Mouse (Mus musculus) small intestine, adult 2 months (tissue): Measurements from ENCODE around the gene A930017K11Rik. TPM values are rescaled to one million over a fixed set of nuclear protein-coding genes. Genes with fewer than 3 reads are reported as not detected.

Experiments used
- H3K27ac ChIP-seq: fragments of 200-500 bp; 2 replicates; pipeline ENCODE4 v1.5.1; 2012; ENCODE audit warnings: low read depth, low read length, control low read depth, inconsistent platforms; ENCODE audit not compliant: insufficient read depth
- H3K27me3 ChIP-seq: fragments of 200-500 bp; 2 replicates; pipeline ENCODE4 v1.6.1; 2012; ENCODE audit warnings: mild to moderate bottlenecking, moderate library complexity, low read length, inconsistent platforms; ENCODE audit not compliant: control insufficient read depth, insufficient read depth
- H3K36me3 ChIP-seq: fragments of 200-500 bp; 2 replicates; pipeline ENCODE4 v1.6.1; 2012; ENCODE audit warnings: mild to moderate bottlenecking, low read length, control low read depth, inconsistent platforms; ENCODE audit not compliant: control insufficient read depth, insufficient read depth
- H3K4me1 ChIP-seq: fragments of 200-500 bp; 2 replicates; pipeline ENCODE4 v1.6.1; 2012; ENCODE audit warnings: low read length, inconsistent platforms, mixed read lengths; ENCODE audit not compliant: control insufficient read depth, insufficient read depth, insufficient read length
- H3K4me3 ChIP-seq: fragments of 200-500 bp; 2 replicates; pipeline ENCODE4 v1.5.1; 2012; ENCODE audit warnings: low read depth, mild to moderate bottlenecking, control low read depth, inconsistent platforms, low read length, moderate library complexity
- CTCF ChIP-seq: fragments of 200-500 bp; IDR thresholded peaks from 2 replicates; pipeline ENCODE4 v1.5.1; 2012; ENCODE audit warnings: low read depth, mild to moderate bottlenecking, control low read depth, inconsistent platforms, low read length, moderate library complexity, mixed read lengths; ENCODE audit not compliant: insufficient replicate concordance, insufficient read length; ENCODE audit errors: extremely low read depth
- POLR2A ChIP-seq: fragments of 200-500 bp; IDR thresholded peaks from 2 replicates; pipeline ENCODE4 v1.6.1; 2012; ENCODE audit warnings: low read depth, mild to moderate bottlenecking, control low read depth, inconsistent platforms, low read length, moderate library complexity
- WGBS: fragments of 180-500 bp; shearing (Covaris S2); methylation state at CpG from one replicate; pipeline ENCODE4 v1.1.7; 2018; 5-methylcytosine and 5-hydroxymethylcytosine counted together
- polyA plus RNA-seq: library from polyadenylated mRNA; depleted of rRNA; stranded (reverse); fragments of >200 nt; gene quantifications from 2 replicates; pipeline ENCODE4 v1.2.3, GENCODE M21; 2012

Gene A930017K11Rik
- polyA plus RNA-seq, 1 experiment, result not detected

DNA sequence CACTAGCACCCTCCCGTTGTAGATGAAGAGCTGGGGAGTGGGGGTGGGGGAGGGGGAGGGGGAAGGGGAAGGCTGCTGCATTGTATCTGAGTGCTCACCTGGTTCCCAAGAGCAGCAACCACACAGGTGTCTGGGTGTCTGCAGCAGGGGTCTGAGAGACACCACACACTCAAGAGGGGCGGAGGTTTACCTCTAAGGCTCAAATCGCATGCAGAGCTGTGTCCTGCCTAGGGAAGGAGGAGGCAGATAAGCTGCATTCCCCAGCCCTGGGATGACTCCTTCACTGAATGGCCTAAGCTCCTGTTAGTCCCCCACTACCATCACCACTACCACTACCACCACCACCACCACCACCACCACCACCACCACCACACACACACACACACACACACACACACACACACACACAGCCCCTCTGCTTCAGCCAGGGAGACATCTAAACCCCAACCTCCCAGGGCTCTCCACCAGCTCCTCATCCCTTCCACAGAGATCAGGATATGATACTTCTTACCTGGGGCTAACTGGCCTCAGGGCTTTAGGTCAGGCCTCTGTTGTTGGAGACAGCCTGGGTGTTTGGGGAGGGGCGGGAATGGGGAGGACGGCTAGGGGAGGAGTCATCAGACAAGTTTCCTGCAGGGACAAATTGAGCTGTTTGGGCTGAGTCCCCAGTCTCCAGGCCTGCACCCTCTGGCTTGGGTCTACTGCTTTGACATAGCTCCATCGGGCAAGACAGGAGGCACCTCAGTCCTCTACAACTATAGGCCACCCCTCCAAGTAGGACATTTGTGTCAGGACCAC, 7.8 kb downstream of the A930017K11Rik start, which contains the start of the genes Pigq and Nhlrc4:
Pigq (minus strand) TSS at position 571 of the 798 bp plus-strand sequence.
Nhlrc4 (minus strand) TSS at position 596 of the 798 bp plus-strand sequence.
- 57% methylated on average over 6 of the region's 6 CpGs for WGBS
- TF ChIP-seq CTCF, result no peak
- no peak for TF ChIP-seq POLR2A
- no peak within 1 kb of the TSS for H3K27ac ChIP-seq
- H3K4me3 ChIP-seq, result no peak within 1 kb of the TSS
- H3K36me3 ChIP-seq, result no peaks in the 10 kb centered on the region
- H3K27me3 ChIP-seq, result no peaks in the 10 kb centered on the region
- peaks cover 15% of the 10 kb centered on the region for H3K4me1 ChIP-seq

DNA sequence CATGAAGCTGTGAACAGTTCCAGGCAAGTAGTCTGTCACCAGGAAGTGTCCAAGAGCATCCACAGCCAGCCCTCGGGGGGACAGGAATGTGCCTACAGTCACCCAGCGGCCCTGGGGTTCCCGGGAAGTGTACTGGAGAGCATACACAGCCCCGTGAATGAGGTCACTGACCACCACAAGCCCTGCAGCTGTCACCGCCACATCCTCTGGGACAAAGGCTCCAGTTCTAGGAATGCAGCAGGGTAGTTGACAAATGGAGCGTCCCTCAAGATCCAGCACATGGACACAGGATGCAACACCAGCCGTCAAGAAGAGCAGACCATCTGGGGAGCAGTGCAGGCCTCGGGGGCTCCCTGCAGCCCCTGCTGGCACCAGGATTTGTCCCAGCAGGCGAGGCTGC, 8.6 kb downstream of the A930017K11Rik start:
- peaks cover 15% of the 10 kb centered on the region for H3K4me1 ChIP-seq
- no peak for TF ChIP-seq POLR2A
- TF ChIP-seq CTCF, result no peak
- no peak overlapping the region for H3K4me3 ChIP-seq
- H3K27me3 ChIP-seq, result no peaks in the 10 kb centered on the region
- no peak overlapping the region for H3K27ac ChIP-seq
- no peaks in the 10 kb centered on the region for H3K36me3 ChIP-seq
- 87% methylated on average over 9 of the region's 9 CpGs for WGBS

DNA sequence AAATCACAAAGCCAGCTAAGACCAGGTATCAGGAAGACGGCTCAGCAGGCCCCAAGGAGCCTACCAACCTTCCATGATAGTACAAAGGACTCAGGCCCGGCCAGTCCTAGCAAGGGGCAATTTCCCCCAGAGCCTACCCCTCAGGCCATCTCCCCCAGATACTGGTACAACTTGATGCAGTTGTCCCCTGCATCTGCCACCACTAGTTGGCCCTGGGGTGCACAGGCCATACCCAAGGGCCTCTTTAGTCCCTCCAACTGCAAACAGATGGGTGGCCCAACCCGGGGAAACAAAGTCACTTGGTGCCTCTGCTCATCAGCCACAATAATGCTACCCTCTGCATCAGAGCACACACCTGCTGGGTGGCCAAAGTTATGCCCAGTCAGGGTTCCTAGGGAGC, 9.1 kb downstream of the A930017K11Rik start:
- H3K27ac ChIP-seq, result no peak overlapping the region
- 52% methylated on average over 3 of the region's 3 CpGs for WGBS
- H3K27me3 ChIP-seq, result no peaks in the 10 kb centered on the region
- H3K36me3 ChIP-seq, result no peaks in the 10 kb centered on the region
- TF ChIP-seq CTCF (no peak), POLR2A (no peak)
- no peak overlapping the region for H3K4me3 ChIP-seq
- peaks cover 15% of the 10 kb centered on the region for H3K4me1 ChIP-seq

DNA sequence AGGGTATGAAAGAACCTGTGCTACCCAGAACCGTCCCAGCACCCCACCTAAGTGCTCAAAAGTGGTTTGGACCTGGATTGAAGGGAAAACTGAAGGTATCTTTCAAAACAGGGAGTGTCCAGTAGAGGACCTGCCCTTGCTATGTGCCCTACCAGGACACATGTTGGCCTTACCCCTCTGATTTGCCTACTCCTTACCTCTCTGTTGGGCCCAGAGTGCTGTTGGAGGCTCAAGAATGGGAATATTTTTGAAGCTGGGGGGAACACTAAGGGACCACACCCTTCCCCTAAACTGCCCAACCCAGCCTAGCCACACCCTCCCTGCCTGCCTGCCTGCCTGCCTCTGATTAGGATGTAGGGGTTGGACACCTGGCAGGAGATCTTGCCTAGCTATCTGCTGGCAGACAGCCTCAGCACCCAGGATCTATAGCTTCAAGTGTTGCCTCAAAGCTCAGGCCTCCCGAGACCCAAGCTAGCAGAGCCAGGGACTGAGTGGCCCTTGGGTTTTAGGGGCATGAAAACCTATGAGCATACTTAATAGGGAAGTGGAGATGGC, 9.7 kb downstream of the A930017K11Rik start:
- Histone ChIP-seq H3K4me1 (peaks cover 15% of the 10 kb centered on the region), H3K36me3 (no peaks in the 10 kb centered on the region), H3K27me3 (no peaks in the 10 kb centered on the region), H3K27ac (no peak overlapping the region), H3K4me3 (no peak overlapping the region)
- no peak for TF ChIP-seq CTCF
- no peak for TF ChIP-seq POLR2A
- WGBS, result 32% methylated on average over 2 of the region's 2 CpGs

DNA sequence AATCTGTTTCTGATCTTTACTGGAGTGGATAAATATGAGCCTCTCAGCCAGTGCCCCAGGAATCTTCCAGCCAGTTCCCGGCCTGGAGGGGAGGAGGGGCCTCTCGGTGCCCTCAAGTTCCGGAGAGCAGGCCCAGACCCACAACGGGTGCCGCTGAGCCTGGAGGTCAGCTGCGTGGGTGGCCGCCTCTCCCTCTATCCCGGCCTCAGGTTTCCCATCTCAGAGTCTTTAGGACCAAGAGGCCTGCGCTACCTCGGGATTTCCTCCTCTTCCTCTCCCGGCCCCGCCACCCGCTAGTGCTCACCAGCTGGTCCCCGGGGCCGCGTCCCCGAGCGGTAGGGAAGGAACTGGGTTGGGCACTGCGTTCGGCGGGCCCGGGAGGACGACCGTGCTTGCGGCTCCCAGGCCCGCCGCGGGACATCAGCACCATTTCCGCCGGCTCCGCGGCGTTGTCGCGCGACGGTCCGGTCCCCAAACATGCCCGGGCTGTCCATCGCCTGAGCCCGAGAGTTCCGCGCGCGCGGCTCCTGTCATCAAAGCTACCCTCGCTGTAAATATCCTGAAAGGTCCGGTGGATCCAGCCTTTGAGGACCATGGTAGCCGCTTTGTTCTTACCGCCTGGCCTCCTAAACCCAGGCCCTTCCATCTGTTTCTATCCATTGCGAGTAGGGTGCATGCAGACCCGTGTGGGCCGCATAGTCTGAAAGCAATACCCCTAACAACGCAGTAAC, 10.7 kb downstream of the A930017K11Rik start:
- Histone ChIP-seq H3K4me3 (peak overlapping the region; percentile 97), H3K27me3 (no peaks in the 10 kb centered on the region), H3K36me3 (peaks cover 6% of the 10 kb centered on the region), H3K4me1 (peaks cover 15% of the 10 kb centered on the region), H3K27ac (peak overlapping the region; percentile 39)
- 3% methylated on average over 54 of the region's 54 CpGs for WGBS
- no peak for TF ChIP-seq CTCF
- TF ChIP-seq POLR2A, result peak; percentile 46

DNA sequence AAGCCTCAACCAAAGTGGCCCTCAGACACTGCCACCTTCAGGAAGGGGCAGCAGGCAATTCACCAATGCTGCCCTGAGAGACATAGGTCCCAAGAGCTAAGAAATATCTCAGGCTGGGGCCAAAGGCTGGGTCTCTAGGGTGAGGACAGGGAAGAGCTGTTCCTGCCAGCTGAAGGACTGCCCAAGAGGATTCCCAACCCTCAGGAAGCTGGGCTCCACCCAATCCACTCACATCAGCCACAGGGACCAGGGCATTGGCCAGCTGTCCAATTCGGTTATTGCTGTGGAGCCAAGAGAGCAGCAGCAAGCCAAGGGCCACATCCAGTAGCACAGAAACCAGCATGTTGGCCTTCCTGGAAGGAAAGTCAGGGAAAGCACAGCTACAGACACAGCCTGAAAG, 17.8 kb downstream of the A930017K11Rik start:
- WGBS, result 85% methylated on average over 1 of the region's 1 CpGs
- Histone ChIP-seq H3K27ac (no peak overlapping the region), H3K36me3 (peaks cover 58% of the 10 kb centered on the region), H3K4me3 (no peak overlapping the region), H3K27me3 (no peaks in the 10 kb centered on the region), H3K4me1 (no peaks in the 10 kb centered on the region)
- TF ChIP-seq CTCF (no peak), POLR2A (no peak)

DNA sequence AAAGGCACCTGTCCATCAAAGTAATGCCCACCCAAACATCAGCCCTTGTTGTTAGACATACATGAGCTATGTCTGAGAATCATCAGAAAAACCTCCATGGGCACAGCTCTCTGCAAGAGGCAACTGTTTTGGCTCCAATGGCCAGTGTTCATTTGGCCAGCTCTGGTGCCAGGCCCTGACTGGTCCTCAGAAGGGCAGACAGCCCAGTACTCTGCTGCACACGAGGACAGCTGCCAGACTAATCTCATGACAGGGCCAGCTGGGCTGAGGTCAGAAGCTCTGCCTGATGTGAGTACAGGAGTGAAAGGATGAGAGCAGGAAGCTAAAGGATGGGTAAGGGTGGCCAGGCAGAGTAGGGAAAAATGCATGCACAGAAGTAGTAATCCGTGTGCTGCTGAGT, 27.0 kb downstream of the A930017K11Rik start:
- Histone ChIP-seq H3K27me3 (no peaks in the 10 kb centered on the region), H3K4me1 (no peaks in the 10 kb centered on the region), H3K4me3 (no peak overlapping the region), H3K36me3 (peaks cover 25% of the 10 kb centered on the region), H3K27ac (no peak overlapping the region)
- TF ChIP-seq CTCF, result no peak
- TF ChIP-seq POLR2A, result no peak
- 68% methylated on average over 2 of the region's 2 CpGs for WGBS
